Mouse (Mus musculus) embryonic facial prominence, embryonic 14.5 days (tissue): ENCODE measurements around the gene Tmem51. TPM values are rescaled to one million over a fixed set of nuclear protein-coding genes. Genes with fewer than 3 reads are reported as not detected.
A peak's percentile ranks its signal among the peaks of the same experiment; 100 is the strongest.
"Not testable (repeated sequence)": the region's sequence is repeated elsewhere in the genome, so short reads cannot be mapped to it uniquely, and the experiment has no call there.

Experiments used
- ATAC-seq: fragments of 200-750 bp; cut with Nextera tagmentation; 2 replicates; pipeline ENCODE4 v1.8.0; 2017; ENCODE audit warnings: low read depth, moderate number of reproducible peaks, moderate TSS enrichment
- DNase-seq: peaks from one replicate; pipeline ENCODE4 v3.0.0-alpha.2; 2015; ENCODE audit warnings: low spot score
- H3K27ac ChIP-seq: fragments of 300-500 bp; sonication (generic); replicated peaks from 2 replicates; pipeline ENCODE4 v1.5.1; 2014; ENCODE audit warnings: low read depth, mild to moderate bottlenecking, low read length, moderate library complexity
- H3K27me3 ChIP-seq: fragments of 300-500 bp; sonication (generic); replicated peaks from 2 replicates; pipeline ENCODE4 v1.6.1; 2014; ENCODE audit warnings: low read length; ENCODE audit not compliant: control insufficient read depth, insufficient read depth
- H3K36me3 ChIP-seq: fragments of 300-500 bp; sonication (generic); 2 replicates; pipeline ENCODE4 v1.6.1; 2014; ENCODE audit warnings: low read length, mixed read lengths; ENCODE audit not compliant: control insufficient read depth, insufficient read depth
- H3K4me1 ChIP-seq: fragments of 300-500 bp; sonication (generic); 2 replicates; pipeline ENCODE4 v1.6.1; 2014; ENCODE audit warnings: antibody characterized with exemption, low read length; ENCODE audit not compliant: control insufficient read depth, insufficient read depth
- H3K4me2 ChIP-seq: fragments of 300-500 bp; sonication (generic); 2 replicates; pipeline ENCODE4 v1.6.1; 2014; ENCODE audit warnings: low read depth, mild to moderate bottlenecking, low read length, moderate library complexity, mixed read lengths
- H3K4me3 ChIP-seq: fragments of 300-500 bp; sonication (generic); 2 replicates; pipeline ENCODE4 v1.5.1; 2014; ENCODE audit warnings: low read depth, mild to moderate bottlenecking, low read length
- H3K9ac ChIP-seq: fragments of 300-500 bp; sonication (generic); 2 replicates; pipeline ENCODE4 v1.6.1; 2014; ENCODE audit warnings: low read depth, mild to moderate bottlenecking, low read length, moderate library complexity, mixed read lengths
- H3K9me3 ChIP-seq: fragments of 300-500 bp; sonication (generic); 2 replicates; pipeline ENCODE4 v1.6.1; 2016; ENCODE audit warnings: low read length; ENCODE audit not compliant: control insufficient read depth
- WGBS: fragments of 180-500 bp; shearing (Covaris S2); extraction: QIAGEN DNeasy Blood & Tissue Kit; methylation state at CpG from one replicate; pipeline ENCODE4 v1.1.7; 2014; 5-methylcytosine and 5-hydroxymethylcytosine counted together
- polyA plus RNA-seq: library from polyadenylated mRNA; unstranded; fragments of >200 nt; fragmentation: Nextera tagmentation; extraction: Ambion mirVana; gene quantifications from 2 replicates; pipeline ENCODE4 v1.2.1, GENCODE M21; 2014

The Tmem51 gene
- polyA plus RNA-seq, 1 experiment from 2014 or later, result 14.6 TPM

GRCm38 (mm10) chr4:142053261-142053660 lies 30.8 kb downstream of the Tmem51 start:
- 54% methylated on average over 4 of the region's 4 CpGs for WGBS
- ATAC-seq (no peak), DNase-seq (no peak)
- Histone ChIP-seq H3K4me1 (peaks cover 9% of the 10 kb centered on the region; the same call in 1 of the 2 replicates), H3K4me3 (no peak overlapping the region), H3K9me3 (no peaks in the 10 kb centered on the region), H3K27ac (no peak overlapping the region), H3K27me3 (no peaks in the 10 kb centered on the region), H3K9ac (no peak overlapping the region), H3K36me3 (no peaks in the 10 kb centered on the region), H3K4me2 (no peak overlapping the region)

GRCm38 (mm10) chr4:142052391-142053132 lies 31.5 kb downstream of the Tmem51 start:
- Histone ChIP-seq H3K4me2 (peak overlapping the region; percentile 41), H3K9me3 (no peaks in the 10 kb centered on the region), H3K4me3 (no peak overlapping the region), H3K27me3 (no peaks in the 10 kb centered on the region), H3K27ac (no peak overlapping the region), H3K36me3 (no peaks in the 10 kb centered on the region), H3K9ac (no peak overlapping the region), H3K4me1 (peaks cover 9% of the 10 kb centered on the region; the same call in 1 of the 2 replicates)
- 32% methylated on average over 22 of the region's 22 CpGs for WGBS
- DNase-seq (no peak), ATAC-seq (no peak)

- 75% methylated on average over 6 of the region's 6 CpGs for WGBS
- H3K4me2 ChIP-seq, H3K9ac ChIP-seq, H3K36me3 ChIP-seq, H3K27ac ChIP-seq, DNase-seq, H3K4me3 ChIP-seq, H3K9me3 ChIP-seq, ATAC-seq, H3K27me3 ChIP-seq, H3K4me1 ChIP-seq: not testable (repeated sequence)
Observed at GRCm38 (mm10) chr4:142051883-142052282, 32.2 kb downstream of the Tmem51 start.

GRCm38 (mm10) chr4:142049963-142050362 lies 34.1 kb downstream of the Tmem51 start:
- no peak overlapping the region for H3K4me3 ChIP-seq
- no peak overlapping the region for H3K9ac ChIP-seq
- DNase-seq (no peak), ATAC-seq (no peak)
- WGBS, result 91% methylated on average over 5 of the region's 5 CpGs
- H3K4me2 ChIP-seq, result no peak overlapping the region
- peaks cover 6% of the 10 kb centered on the region; the same call in 1 of the 2 replicates for H3K4me1 ChIP-seq
- H3K27ac ChIP-seq, result no peak overlapping the region
- no peaks in the 10 kb centered on the region for H3K27me3 ChIP-seq
- no peaks in the 10 kb centered on the region for H3K36me3 ChIP-seq
- no peaks in the 10 kb centered on the region for H3K9me3 ChIP-seq

GRCm38 (mm10) chr4:142048391-142048790 lies 35.7 kb downstream of the Tmem51 start:
- no peak overlapping the region for H3K4me3 ChIP-seq
- no peak overlapping the region for H3K27ac ChIP-seq
- WGBS, result 70% methylated on average over 8 of the region's 8 CpGs
- ATAC-seq (no peak), DNase-seq (no peak)
- H3K9me3 ChIP-seq, result no peaks in the 10 kb centered on the region
- H3K27me3 ChIP-seq, result no peaks in the 10 kb centered on the region
- H3K4me1 ChIP-seq, result peaks cover 6% of the 10 kb centered on the region; the same call in 1 of the 2 replicates
- H3K9ac ChIP-seq, result no peak overlapping the region
- H3K36me3 ChIP-seq, result no peaks in the 10 kb centered on the region
- H3K4me2 ChIP-seq, result no peak overlapping the region

GRCm38 (mm10) chr4:142047005-142047404 lies 37.1 kb downstream of the Tmem51 start:
- ATAC-seq (no peak), DNase-seq (no peak)
- Histone ChIP-seq H3K4me1 (no peaks in the 10 kb centered on the region), H3K27ac (no peak overlapping the region), H3K27me3 (no peaks in the 10 kb centered on the region), H3K36me3 (no peaks in the 10 kb centered on the region), H3K4me2 (no peak overlapping the region), H3K4me3 (no peak overlapping the region), H3K9ac (no peak overlapping the region), H3K9me3 (no peaks in the 10 kb centered on the region)
- WGBS, result 87% methylated on average over 5 of the region's 5 CpGs

- Histone ChIP-seq H3K4me2 (no peak overlapping the region), H3K36me3 (no peaks in the 10 kb centered on the region), H3K27me3 (no peaks in the 10 kb centered on the region), H3K9ac (no peak overlapping the region), H3K4me3 (no peak overlapping the region), H3K9me3 (no peaks in the 10 kb centered on the region), H3K4me1 (no peaks in the 10 kb centered on the region), H3K27ac (no peak overlapping the region)
- ATAC-seq, result no peak
- WGBS, result 76% methylated on average over 7 of the region's 7 CpGs
- DNase-seq, result no peak
Observed at GRCm38 (mm10) chr4:142046496-142046895, 37.6 kb downstream of the Tmem51 start.

- no peaks in the 10 kb centered on the region for H3K36me3 ChIP-seq
- H3K9me3 ChIP-seq, result no peaks in the 10 kb centered on the region
- H3K27ac ChIP-seq, result no peak overlapping the region
- no peak for DNase-seq
- no peaks in the 10 kb centered on the region for H3K27me3 ChIP-seq
- no peaks in the 10 kb centered on the region for H3K4me1 ChIP-seq
- no peak overlapping the region for H3K4me3 ChIP-seq
- H3K9ac ChIP-seq, result no peak overlapping the region
- H3K4me2 ChIP-seq, result no peak overlapping the region
- 70% methylated on average over 14 of the region's 14 CpGs for WGBS
- ATAC-seq, result no peak
Observed at GRCm38 (mm10) chr4:142045595-142046163, 38.4 kb downstream of the Tmem51 start.

GRCm38 (mm10) chr4:142044452-142044851 lies 39.7 kb downstream of the Tmem51 start:
- Histone ChIP-seq H3K4me3 (no peak overlapping the region), H3K27ac (no peak overlapping the region), H3K36me3 (no peaks in the 10 kb centered on the region), H3K4me1 (no peaks in the 10 kb centered on the region), H3K9me3 (no peaks in the 10 kb centered on the region), H3K27me3 (no peaks in the 10 kb centered on the region), H3K4me2 (no peak overlapping the region), H3K9ac (no peak overlapping the region)
- WGBS, result 63% methylated on average over 10 of the region's 12 CpGs
- DNase-seq (no peak), ATAC-seq (peak; percentile 71; the same call in 1 of the 2 replicates)
